Mouse (Mus musculus) CD8-positive naive resting alpha-beta T cell, adult 2 months (primary cell): ENCODE results near the gene Cwc27.

ENCODE experiments used
- DNase-seq, 2 experiments: peaks; one replicate each; pipeline ENCODE4 v3.0.0; 2022; ENCODE audit warnings: low read depth in 2 of 2, low spot score in 2 of 2

Gene Cwc27

DNA sequence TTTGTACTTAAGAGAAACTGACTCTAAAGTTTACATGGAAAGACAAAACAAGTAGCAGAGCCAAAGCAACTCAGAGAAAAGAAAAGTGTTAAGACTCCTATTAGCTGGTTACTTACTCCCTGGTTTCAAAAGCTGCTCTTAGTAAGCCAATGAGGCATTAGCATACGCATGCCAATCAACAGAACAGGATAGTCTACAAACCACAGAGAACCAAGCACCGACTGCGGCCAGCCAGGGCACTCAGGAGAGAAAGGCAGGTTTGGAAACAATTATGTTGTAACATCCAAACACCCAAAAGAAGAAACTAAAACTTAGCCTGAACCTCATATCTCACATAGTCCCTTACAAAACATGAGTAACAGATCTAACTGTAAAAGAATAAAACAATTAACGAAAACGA lies 166.8 kb downstream of the Cwc27 start:
- DNase-seq = no peak

DNA sequence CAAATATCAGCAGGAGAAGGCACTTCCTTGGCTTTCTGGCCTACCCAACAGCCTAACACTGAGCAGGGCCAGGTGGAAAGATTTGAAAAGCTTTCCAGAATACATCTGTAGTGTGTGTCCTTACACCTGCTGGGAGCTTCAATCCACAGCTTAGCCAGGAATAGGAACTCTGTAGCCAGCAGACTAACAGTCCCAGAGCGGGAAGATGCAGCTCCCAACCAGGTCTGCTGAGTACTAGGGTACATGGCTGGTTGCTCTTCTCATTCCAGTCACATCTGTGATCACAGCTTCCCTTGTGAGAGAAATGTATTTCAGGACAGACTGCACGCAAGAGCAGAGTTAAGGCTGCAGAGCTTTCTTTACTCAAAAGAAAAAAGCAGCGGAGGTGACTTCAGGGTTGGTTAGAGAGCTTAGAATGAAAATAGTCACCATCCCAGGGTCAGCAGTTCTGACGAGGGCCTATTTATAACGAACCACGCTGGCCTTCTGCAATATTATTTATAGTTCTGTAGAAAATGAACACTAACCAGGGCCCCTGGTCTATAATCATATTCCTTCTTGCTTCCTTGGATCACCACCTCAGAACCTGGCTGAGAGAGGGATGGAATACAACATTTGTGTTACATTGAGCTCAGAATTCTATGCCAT lies 171.0 kb downstream of the Cwc27 start:
- DNase-seq = no peak

DNA sequence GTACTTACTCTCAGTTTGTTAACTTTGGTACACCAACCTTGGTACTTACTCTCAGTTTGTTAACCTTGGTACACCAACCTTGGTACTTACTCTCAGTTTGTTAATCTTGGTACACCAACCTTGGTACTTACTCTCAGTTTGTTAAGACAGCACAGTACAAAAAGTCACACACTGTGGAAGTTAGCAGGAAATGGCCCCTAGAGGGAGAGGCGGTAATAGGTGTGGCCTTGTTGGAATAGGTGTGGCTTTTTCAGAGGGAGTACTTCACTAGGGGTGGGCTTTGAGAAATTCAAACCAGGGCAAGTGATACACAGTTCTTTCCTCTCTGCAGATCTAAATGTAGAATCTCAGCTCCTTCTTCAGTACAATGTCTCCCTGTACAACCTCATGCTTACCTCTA lies 172.8 kb downstream of the Cwc27 start:
- no peak for DNase-seq

DNA sequence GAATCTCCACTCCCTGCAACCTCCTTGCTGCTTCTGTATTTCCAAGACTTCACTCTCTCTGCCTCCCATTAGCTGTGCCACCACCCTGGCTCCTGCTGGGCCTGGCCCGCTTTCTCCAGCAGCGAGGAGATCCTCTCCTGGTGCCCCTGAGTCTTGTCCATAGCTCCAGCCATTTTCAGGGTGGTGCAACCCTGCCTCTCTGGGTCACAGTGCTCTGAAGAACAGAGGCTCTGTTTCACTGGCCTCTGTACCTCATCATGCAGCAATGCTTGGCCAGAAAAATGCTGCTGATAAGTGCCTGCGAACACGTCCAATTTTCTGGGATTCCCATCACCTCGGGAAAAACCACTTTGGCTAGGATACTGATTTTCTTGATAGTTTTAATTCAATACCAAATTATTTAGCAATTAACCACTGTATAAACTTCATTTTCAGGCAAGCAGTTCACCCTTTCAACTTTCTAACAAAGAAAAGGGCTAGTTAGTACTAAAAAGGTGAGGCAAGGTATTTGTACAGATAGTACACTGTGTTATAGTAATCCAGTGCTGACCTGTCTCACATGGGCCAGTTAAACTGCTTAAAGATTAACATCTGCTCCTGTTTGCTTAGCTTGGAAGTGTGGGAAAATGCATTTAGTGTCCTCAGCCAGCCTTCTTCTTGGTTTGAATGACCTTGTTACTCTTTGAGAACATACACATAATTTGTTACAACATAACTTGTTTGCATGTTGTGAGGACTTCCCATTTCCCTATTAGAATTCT lies 176.1 kb downstream of the Cwc27 start:
- no peak for DNase-seq

DNA sequence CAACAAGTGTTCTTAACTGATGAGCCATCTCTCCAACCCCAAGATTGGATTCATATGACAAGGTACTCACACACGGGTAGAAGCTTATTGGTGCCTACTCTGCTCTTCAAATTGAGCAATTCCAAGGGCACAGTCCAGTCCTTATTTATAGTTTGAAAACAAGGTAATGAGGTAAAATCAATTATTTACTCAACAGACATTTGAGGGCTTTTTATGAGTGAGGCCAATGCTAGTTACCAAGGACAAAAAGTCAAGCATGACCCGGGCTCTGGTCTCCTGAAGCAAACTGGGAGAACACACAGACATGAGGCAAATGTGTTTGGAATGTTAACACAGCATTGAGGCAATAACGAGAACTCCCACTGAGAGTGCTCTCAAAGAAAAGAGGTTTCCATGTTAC lies 178.0 kb downstream of the Cwc27 start:
- DNase-seq = no peak

DNA sequence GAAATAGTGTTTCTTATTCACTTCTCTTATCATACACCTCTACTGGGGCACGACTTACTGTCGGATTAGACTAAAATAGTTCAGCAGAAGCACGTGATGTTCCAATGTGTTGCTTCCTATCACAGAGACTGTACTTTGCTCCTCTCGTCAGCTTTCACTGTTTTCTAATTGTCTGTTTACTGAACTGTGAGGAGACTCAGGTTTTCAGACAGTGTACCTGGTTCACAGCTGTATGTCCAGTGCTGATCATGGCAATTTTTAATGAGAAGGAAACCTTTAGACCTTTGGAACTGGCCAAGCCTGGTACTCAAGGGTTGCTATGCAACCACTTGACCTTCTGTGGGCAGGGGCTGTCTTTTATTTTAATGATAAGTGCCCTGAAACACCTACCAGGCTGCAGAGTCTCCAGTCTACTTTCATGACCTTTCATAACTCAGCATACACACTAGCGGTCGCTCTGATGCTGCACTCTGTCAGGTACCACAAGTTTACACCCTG lies 180.9 kb downstream of the Cwc27 start:
- DNase-seq = no peak

DNA sequence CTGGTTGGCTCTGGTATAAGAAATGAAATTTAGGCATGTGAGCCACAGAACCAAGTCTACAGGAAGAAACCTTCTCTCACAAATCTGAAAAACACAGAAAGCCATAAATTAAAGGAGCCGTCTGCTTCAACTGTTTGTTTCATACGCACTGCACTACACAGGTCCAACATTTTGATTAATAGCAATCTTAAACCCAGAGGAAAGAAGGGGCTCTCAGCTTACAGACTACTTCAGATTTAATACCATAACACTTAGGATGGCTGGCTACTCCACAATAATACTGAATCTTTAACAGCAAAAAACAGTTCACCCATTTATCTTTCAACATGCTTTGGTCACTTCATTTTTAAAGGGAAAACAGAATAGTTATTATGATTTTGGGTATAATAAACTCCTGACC lies 182.2 kb downstream of the Cwc27 start:
- DNase-seq = no peak

DNA sequence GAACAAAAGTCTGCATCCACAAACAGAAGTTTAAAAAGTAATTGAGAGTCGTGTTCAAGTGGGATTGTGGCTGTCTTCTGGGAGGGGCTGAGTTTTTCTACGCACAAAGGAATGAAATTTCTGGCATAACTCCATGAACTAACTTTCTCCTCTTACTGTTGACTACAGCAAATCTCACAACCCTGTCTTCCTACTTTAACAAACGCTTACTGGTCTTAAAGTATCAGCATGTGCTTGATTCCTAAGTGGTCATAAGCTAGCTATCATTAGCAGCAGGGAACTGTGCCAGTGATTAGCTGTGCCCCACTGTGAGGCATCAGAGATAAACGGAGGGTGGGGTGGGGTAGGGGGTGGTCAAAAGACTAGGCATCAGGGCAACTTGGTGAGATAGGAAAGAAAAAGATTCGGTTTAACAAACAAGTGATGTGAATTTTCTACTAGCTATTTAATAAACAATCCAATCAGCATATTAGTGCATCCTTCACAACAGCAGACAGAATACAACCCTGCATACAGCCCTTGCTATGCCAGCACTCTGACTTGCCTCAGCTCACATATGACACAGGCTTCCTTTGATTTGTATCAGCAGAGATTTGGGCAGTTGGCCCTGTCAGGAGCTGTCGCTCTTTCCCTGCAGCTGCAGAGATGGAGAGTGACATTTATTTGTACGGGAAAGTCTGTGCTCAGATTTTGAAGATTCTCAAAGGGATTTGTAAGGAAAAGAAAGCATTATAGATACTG lies 184.3 kb downstream of the Cwc27 start:
- no peak for DNase-seq

DNA sequence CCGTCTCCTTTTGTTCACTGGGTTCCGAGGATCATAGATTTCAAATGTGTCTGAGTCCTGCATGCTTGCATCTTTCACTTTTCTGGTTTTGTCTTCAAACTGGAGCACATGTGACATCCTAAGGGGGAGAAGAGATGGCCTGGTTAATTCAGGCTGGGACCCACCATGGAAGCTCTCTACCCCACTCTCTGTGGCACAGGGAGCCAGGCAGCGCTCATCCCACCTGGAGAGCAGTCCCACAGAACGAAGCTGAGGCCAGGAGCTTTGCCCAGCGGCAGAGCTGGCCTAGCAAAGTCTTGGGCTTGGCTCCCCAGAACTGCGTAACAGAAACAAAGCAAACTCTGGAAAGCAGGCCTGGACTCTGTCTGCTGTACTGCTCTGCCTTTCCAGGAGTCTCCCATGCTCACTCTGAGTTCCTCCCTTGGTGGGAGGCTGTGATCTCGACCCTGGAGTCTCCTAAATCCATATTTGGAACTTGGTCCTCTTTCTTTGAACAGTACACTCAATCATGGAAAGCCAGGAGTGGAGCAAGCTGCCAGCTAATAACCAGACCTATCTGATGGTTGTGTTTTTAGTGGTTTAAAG lies 185.2 kb downstream of the Cwc27 start:
- no peak for DNase-seq

DNA sequence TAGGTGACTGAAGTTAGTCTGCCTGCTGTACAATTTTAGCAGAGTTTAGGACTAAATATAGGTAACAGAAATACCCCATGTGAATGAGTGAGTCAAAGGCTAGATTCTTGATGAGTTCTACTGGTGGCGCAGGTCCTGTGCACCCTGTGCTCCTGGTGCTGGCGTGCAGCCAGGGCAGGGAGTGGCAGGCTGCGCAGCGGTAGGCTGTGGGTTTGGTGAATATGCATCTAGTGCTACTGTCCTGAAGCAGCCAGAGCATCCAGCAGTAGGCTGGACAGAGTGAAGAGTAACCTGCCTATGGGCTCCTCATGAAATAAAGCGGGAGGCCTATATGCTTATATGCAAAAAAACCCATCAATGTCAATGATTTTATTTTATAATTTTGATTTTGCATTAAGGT lies 186.1 kb downstream of the Cwc27 start:
- DNase-seq = no peak

DNA sequence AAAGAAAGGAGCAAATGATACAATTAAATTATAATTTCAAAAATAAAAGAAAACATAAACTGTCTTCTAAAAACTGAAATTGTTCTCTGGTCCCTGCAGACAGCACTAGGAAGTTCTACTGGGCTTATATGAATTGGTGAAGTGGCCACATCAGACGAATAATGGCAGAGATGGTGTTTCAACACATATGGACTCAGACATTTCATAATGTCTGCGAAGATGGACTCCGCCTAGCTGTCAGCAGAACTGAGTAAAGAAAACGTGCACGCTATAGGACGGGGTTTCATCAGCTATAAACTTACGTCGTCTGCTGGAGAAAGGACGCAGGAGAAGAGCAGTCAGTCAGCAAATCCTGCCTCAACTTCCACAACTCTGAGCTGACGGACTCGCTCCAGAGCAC lies 187.3 kb downstream of the Cwc27 start:
- no peak for DNase-seq

DNA sequence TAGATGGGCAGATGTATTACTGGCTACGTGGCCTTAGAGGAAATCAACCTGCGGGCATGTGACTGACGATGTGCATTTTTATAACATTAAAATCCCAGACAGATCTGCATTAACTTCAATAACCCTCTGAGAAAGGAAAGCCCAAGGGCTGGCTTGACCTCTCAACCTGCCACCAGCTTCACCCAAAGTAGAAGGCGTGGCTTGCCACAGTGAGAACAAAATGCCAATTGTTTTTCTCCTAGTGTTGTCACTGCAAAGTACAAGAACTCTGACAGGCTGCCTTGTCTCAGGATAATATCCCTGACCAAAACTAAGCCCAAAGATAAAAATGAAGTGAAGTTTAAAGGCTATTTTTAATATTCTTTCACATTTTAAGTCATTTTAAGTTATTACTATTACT lies 188.9 kb downstream of the Cwc27 start:
- no peak for DNase-seq

DNA sequence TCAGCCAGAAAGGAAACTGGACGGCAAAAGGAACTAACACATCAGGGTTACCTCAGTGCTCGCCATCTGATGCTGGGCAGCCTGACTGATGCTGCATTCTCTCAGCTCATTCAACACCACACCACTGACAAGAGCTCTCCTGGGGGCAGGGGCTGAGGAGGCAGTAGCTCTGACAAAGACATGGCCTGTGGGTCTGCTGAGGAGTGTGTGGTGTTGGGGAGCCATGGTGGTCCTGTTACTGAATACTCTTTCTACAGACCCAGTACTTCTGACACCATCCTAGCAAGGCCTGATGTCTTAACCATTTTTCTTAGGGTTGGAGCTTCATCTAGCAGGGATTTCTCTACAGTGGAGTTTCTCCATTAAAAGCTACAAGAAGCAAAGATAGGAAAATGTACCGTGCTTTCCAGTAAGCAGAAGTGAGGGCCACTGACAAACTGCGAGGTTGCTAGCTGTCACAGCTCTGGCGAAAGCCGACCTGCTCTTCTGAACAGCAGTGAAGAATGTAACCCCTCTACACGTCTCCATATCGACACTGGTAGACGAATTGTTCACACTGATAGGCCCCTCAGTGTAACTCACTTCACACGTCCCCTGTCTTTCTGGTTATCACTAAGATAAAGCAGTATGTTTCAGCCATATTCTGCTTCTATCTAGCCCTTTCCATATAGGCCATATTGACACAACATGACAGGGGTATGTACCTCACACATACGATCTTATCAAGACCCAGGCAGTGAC lies 189.6 kb downstream of the Cwc27 start:
- DNase-seq = no peak

DNA sequence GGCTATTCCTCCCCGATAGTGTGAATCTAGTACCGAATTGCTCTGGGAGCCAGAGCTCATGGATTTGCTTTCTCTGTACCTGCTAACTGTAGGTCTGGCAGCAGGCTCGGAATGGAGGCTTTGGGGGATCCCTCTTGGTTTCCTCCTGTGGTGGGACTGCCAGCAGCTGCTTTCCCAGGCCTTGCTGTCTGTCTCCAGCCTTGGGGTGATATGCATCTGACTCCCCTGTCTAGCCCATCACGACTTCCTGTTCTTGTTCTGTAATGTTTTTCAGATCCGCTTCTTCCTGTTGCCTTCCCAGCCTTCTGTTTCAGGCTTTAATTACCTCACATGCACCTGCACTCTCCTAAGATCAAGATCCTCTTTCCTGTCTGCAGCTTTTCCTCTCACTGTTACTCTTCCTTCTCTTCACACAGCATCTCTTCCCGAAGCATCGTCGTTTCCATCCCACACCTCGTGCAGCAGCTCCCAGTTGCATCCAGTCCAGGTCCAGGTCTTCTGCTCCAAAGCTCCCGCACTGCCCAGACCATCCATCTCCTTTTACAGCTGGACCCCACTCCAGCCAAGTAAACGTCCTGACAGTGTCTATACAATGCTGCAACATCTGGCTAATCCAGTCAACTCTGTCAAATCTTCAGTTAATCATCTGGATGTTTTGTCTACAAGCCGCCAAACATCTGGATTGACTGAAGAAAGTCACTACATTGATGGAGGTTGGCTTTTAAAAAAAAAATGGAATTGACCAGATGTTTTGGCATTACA lies 193.6 kb downstream of the Cwc27 start:
- no peak for DNase-seq

DNA sequence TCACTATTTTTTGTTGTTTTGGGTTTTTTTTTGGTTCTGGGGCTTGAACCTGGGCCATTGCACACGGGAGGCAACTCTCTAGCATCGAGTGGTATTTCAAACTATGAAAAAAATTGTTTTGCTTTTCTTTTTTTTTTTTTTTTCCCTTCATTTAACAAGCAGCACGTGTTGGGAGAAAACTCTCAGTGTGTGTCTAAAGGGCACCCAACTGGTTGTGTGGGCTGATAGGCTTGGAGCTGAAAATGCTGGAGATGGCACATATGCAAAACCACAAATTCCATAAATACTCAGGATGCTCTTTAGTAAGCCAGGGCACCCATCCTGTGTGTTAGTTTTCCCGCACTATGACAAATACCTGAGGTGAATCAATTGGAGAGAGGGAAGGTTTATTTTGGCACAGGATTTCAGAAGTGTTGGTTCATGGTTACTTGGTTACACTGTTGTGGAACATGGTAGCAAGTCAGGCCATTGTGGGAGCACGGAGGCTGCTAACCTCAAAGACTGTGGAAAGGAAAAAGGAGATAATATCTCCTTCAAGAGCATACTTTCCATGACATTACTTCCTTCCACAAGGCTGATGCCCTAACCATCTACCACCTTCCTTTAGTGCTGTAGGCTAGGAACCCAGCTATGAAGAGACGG lies 194.7 kb downstream of the Cwc27 start:
- DNase-seq = no peak

DNA sequence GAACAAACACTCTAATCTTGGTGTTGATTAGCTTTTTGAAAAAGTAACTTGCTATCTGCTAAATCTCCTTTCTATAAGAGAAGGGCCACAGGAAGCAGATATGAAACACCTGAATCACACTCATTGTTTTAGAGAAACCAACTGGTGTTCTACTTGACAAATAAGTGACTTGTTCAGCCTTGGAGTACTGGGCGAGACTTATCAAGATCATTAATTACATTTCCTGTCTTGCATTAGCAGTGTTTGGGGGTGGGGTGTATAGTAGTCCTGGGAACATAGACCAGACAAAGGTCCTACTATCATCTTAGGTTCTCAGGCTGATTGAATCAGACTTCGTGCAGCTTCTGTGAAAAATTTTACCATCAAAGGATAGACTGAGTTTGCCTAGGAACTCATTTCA lies 196.5 kb downstream of the Cwc27 start:
- no peak for DNase-seq

DNA sequence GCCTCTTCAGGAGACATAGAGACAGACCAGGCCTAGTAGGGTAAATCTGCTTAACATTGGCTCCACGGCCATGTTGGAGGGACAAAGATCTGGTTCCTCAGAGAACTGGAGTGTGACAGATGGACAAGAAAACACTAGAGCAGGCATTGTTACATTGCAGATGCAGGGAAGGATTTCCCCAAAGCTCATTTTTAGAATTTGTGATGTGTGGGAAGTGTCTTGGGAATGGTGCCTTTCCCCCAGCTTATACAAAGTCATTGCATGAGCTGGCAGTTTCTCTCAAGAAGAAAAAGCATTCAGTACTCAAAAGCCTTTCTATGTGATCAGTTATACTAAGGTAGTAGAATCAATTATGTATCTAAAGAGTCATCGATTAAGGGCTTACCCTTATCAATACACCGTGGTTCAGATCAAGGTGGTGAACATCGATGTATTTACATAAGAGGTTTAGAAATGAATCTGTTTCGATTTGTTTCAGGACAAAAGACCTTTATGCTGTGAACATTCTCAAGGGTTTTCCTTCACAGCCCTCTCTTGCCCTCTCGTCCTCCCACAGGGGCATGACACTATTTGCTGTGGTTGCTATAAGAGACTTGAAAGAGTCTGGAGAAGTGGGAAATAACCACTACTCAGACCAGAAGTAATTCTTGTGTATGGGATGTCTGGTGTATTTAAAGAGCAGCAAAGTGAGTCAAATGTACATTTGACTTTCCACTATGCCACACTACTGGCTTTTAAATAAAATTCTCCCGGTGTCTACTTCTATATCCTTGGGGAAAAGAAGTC lies 197.2 kb downstream of the Cwc27 start:
- DNase-seq = no peak

DNA sequence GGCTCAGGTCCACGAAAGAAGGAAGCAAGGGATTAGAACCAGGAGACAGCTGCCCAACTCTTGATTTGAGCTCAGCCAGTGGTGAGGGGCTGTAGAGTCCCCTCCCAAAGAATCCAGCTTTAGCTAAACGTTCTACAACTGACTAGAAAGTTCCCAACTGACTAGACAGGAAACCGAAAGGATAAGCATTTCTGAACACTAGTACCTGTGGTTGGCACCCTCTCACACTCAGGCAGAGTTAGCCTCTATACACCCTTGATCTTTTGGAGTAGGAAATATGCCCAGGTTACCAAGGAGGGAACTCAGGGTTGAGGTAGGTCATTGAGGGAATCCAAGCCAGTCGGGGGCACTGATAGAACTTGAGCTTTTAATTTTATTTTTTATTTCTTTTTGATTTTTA lies 199.7 kb downstream of the Cwc27 start:
- DNase-seq = no peak
